In genomic region chr4:88235941-88236340, GRCm38 (mm10) we compare ENCODE assay signal across 29 mouse cellular contexts.
"Had no signal": no experiment of that assay in that cellular context is flagged by ENCODE, and none has a peak within 500 bp of the region (broad histone marks: within the 10 kb centered on the region; RNA-seq: fewer than 3 reads in every experiment).

No protein-coding gene starts in this region.

- DNase-seq: gastrocnemius, adult 2 months; gastrocnemius, postnatal 10 days; gastrocnemius, postnatal 25 days; heart, adult 2 months; heart, postnatal 14 days; heart, postnatal 4 days; kidney, adult 18-20 months; kidney, adult 8-10 months; kidney, postnatal 10 days; kidney, postnatal 25 days; kidney, postnatal 4 days; liver; liver, embryonic 13.5 days had no signal

- ATAC-seq: hindbrain, embryonic 16.5 days; inflammation-experienced regulatory T-cells, adult 6 months; intestine, embryonic 15.5 days; intestine, postnatal 0 days had no signal

- H3K9ac ChIP-seq: heart, embryonic 13.5 days; heart, embryonic 15.5 days; hindbrain, embryonic 12.5 days; hindbrain, embryonic 14.5 days; intestine, embryonic 15.5 days; limb, embryonic 12.5 days; liver, embryonic 13.5 days; liver, embryonic 15.5 days had no signal

- H3K4me3 ChIP-seq: gastrocnemius, adult 2 months; heart, adult 2 months; heart, embryonic 13.5 days; heart, embryonic 15.5 days; hindbrain, embryonic 10.5 days; hindbrain, embryonic 12.5 days; intestine, embryonic 15.5 days; layer of hippocampus, adult 2 months; left cerebral cortex, adult 2 months; limb, embryonic 10.5 days; limb, embryonic 12.5 days; liver, embryonic 13.5 days; liver, embryonic 15.5 days had no signal

- H3K27ac ChIP-seq: gastrocnemius, adult 2 months; heart, adult 2 months; heart, embryonic 13.5 days; heart, embryonic 15.5 days; hindbrain, embryonic 14.5 days; intestine, embryonic 15.5 days; left cerebral cortex, adult 2 months; limb, embryonic 10.5 days; limb, embryonic 12.5 days; liver, embryonic 13.5 days; liver, embryonic 15.5 days had no signal

- H3K4me2 ChIP-seq: heart, embryonic 11.5 days; heart, embryonic 13.5 days; heart, embryonic 15.5 days; hindbrain, embryonic 12.5 days; hindbrain, embryonic 14.5 days; intestine, embryonic 15.5 days; limb, embryonic 12.5 days; liver, embryonic 11.5 days; liver, embryonic 13.5 days; liver, embryonic 15.5 days had no signal

- H3K36me3 ChIP-seq: heart, embryonic 13.5 days; heart, embryonic 15.5 days; hindbrain, embryonic 10.5 days; hindbrain, embryonic 12.5 days; intestine, embryonic 15.5 days; limb, embryonic 10.5 days; limb, embryonic 12.5 days; liver, embryonic 13.5 days; liver, embryonic 15.5 days had no signal

- H3K4me1 ChIP-seq: heart, embryonic 13.5 days; heart, embryonic 15.5 days; intestine, embryonic 15.5 days; liver, embryonic 13.5 days; liver, embryonic 15.5 days had no signal

- H3K27me3 ChIP-seq: heart, embryonic 13.5 days; heart, embryonic 15.5 days; hindbrain, embryonic 12.5 days; intestine, embryonic 15.5 days; limb, embryonic 12.5 days; liver, embryonic 13.5 days; liver, embryonic 15.5 days had no signal

- H3K9me3 ChIP-seq: heart, embryonic 13.5 days; heart, embryonic 15.5 days; hindbrain, embryonic 10.5 days; hindbrain, embryonic 12.5 days; intestine, embryonic 15.5 days; limb, embryonic 10.5 days; limb, embryonic 12.5 days; liver, embryonic 13.5 days; liver, embryonic 15.5 days had no signal
